Mouse (Mus musculus) heart, embryonic 10.5 days (tissue): Measurements from ENCODE around the gene Naa16. TPM values are rescaled to one million over a fixed set of nuclear protein-coding genes. Genes with fewer than 3 reads are reported as not detected.

Experiments used
- DNase-seq: peaks from one replicate; pipeline ENCODE4 v3.0.0-alpha.2; 2017; ENCODE audit warnings: low spot score
- H3K27ac ChIP-seq: fragments of 300-500 bp; sonication (generic); 2 replicates; pipeline ENCODE4 v1.5.1; 2016; ENCODE audit warnings: mild to moderate bottlenecking
- H3K27me3 ChIP-seq: fragments of 300-500 bp; sonication (generic); 2 replicates; pipeline ENCODE4 v1.6.1; 2016; ENCODE audit warnings: mild to moderate bottlenecking; ENCODE audit not compliant: poor library complexity, insufficient read depth, severe bottlenecking
- H3K36me3 ChIP-seq: fragments of 300-500 bp; sonication (generic); 2 replicates; pipeline ENCODE4 v1.6.1; 2016; ENCODE audit warnings: mild to moderate bottlenecking, moderate library complexity
- H3K4me1 ChIP-seq: fragments of 300-500 bp; sonication (generic); 2 replicates; pipeline ENCODE4 v1.6.1; 2016; ENCODE audit warnings: mild to moderate bottlenecking
- H3K4me3 ChIP-seq: fragments of 300-500 bp; sonication (generic); 2 replicates; pipeline ENCODE4 v1.5.1; 2016; ENCODE audit warnings: mild to moderate bottlenecking, moderate library complexity
- H3K9me3 ChIP-seq: fragments of 300-500 bp; sonication (generic); 2 replicates; pipeline ENCODE4 v1.6.1; 2016; ENCODE audit warnings: mild to moderate bottlenecking, moderate library complexity
- WGBS: fragments of 180-500 bp; shearing (Covaris S2); methylation state at CpG from one replicate; pipeline ENCODE4 v1.1.7; 2016; 5-methylcytosine and 5-hydroxymethylcytosine counted together
- polyA plus RNA-seq: library from polyadenylated mRNA; unstranded; fragments of >200 nt; fragmentation: Nextera tagmentation; extraction: Ambion mirVana; gene quantifications from 2 replicates; pipeline ENCODE4 v1.2.1, GENCODE M21; 2016

Gene Naa16
- polyA plus RNA-seq, 1 experiment from 2014 or later = 30.2 TPM

DNA sequence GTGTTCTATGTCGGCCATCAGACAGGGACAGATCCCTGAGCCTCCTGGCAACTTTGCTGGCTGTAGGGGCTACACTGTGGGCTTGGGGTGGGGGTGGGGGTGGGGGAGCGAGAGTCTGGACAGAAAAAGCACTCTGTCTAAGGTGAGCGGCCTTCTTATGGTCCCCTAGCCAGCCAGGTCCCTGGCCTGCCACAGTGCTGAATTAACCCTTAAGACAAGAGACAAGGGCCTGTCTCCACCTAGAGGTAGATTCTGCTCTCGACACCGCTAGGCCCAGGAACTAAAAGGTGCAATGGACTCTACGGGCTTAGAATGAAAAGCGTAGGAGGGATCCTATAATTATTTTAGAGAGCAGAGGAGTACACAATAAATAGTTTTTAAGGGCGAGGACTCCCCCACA lies 69.4 kb downstream of the Naa16 start:
- Histone ChIP-seq H3K36me3 (no peaks in the 10 kb centered on the region), H3K4me3 (no peak overlapping the region), H3K27ac (no peak overlapping the region), H3K9me3 (no peaks in the 10 kb centered on the region), H3K27me3 (no peaks in the 10 kb centered on the region), H3K4me1 (peaks cover 7% of the 10 kb centered on the region; the same call in 1 of the 2 replicates)
- WGBS = 17% methylated on average over 8 of the region's 8 CpGs
- DNase-seq = peak; percentile 76

DNA sequence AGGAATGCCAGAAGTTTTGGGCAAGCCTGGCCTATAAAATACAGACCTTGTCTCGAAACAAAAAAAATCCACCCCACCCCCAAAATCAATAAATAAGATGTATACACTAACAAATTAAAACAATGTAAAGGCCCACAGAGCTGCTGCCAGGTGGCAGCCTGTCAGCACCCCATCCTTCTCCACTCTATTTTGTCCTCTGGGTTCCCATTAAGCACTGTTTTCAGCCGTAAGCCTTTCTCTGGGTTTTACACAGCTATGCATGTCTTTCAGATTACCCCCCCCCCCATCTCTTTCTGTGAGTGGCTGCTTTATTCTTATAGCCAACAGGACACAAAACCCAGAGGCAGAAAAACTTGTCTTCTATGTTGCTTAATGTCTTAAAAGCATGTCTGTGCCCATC lies 73.0 kb downstream of the Naa16 start:
- Histone ChIP-seq H3K4me1 (peaks cover 15% of the 10 kb centered on the region; the same call in 1 of the 2 replicates), H3K36me3 (no peaks in the 10 kb centered on the region), H3K9me3 (no peaks in the 10 kb centered on the region), H3K27ac (no peak overlapping the region), H3K27me3 (no peaks in the 10 kb centered on the region), H3K4me3 (no peak overlapping the region)
- WGBS = 71% methylated on average over 2 of the region's 2 CpGs
- no peak for DNase-seq

DNA sequence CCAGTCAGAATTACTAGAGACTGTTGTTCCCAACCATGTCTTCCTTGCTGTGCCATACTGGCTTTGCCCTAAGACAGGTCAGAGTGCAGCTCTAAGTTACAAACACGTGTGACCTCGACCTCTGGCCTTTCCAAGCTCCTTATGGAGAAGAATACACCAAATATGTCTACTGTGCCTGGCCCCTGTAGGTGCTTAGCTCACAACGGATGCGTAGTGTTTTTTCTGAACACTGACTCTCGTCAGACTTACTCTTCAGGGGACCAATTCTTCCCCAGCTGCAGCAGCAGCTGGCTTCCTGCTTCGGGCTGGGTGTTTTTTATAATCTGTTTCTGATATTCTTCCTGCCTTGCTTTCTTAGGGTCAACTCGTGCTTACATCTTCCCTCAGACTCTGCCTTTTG lies 74.7 kb downstream of the Naa16 start:
- Histone ChIP-seq H3K27ac (no peak overlapping the region), H3K4me1 (peaks cover 11% of the 10 kb centered on the region; the same call in 1 of the 2 replicates), H3K36me3 (no peaks in the 10 kb centered on the region), H3K9me3 (no peaks in the 10 kb centered on the region), H3K4me3 (no peak overlapping the region), H3K27me3 (no peaks in the 10 kb centered on the region)
- DNase-seq = no peak
- 66% methylated on average over 7 of the region's 7 CpGs for WGBS

DNA sequence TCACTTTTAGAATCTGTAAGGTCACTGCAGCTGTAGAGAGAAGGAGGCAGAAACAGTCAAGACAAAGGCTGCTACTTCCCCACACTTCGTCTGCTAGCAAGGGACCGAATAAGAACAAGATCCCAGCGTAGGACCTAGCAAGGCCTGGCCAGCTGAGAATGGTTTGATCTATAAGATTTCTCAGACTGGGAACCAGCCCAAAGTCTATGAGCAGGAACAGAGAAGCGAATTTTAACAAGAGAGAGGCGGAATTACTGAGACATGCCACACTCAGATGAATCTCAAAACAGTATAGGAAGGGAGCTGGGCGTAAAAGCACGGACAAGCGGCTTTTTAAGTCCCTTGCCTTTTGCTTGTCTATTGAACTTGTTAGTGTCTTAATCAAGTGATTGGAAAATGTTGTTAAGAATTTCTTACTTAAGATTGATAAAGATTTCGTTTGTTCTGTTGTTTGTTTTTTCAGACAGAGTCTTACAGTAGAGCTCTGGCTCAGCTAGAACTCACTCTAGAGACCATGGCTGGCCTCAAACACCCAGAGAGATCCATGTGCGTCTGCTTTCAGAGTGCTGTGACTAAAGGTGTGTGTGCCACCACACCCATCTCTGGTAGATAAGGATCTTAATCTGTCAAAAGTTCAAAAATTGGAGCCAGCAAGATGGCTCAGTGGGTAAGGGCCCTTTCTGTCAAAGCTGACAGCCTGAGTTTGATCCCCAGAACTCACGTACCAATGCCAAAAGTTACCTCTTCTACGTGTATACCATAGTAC lies 76.2 kb downstream of the Naa16 start:
- DNase-seq = no peak
- no peaks in the 10 kb centered on the region for H3K36me3 ChIP-seq
- WGBS = 82% methylated on average over 12 of the region's 12 CpGs

DNA sequence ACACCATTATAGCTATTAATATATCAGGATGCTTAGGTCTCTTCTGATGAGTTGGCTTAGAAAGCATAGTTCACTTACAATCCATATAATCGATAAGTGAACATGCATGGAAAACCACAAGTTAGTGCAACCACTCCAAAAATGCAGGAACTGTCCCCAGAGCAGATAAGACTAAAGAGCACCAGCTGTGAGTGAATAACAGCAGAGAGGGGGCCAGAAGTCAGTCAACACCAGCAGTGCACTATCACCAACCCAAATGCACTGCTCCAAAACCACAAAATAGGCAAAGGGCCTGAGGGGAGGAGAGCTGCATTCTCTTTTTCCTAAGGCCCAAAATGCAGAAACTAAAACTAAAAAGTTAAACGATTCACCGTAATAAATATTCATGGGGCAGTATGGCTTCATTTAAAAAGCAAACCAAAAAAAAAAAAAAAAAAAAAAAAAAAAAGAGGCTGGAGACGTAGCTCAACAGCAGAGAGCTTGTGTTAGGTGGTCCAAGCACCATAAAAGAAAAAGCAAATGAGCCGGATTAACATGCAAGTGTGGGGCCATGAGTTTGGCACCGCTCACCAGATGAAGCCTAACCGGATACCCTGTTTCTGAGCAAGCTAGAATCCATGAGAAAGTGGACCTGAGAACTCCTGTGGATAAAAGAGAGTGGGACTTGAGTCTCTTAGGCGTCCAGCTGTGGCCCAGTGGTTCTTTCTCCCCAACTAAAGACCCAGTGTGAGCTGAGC lies 77.0 kb downstream of the Naa16 start:
- H3K27ac ChIP-seq = no peak overlapping the region

More for the DNA sequence above, 76.2 kb downstream of the Naa16 start:
- H3K4me1 ChIP-seq = peaks cover 8% of the 10 kb centered on the region; the same call in 1 of the 2 replicates
- no peaks in the 10 kb centered on the region for H3K27me3 ChIP-seq
- no peaks in the 10 kb centered on the region for H3K9me3 ChIP-seq
- no peak overlapping the region for H3K4me3 ChIP-seq
- no peak overlapping the region for H3K27ac ChIP-seq

DNA sequence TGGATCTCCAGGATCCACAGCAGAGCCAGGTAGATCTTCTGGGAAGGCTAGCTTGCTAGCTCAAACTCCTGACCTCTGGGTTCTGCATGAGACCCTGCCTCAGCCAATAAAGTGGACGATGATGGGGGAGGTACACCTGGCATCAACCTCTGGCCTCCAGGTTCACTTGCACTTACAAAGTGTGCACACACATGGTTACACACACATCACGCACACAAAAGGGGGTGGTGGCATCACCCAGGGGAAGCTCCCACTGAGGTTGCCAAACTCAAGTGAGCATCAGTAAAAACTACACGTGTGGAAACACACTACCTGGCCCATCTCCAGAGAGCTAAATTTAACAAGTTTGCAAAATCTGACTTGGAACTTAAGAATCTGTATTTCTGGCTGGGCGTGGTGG lies 77.9 kb downstream of the Naa16 start:
- no peak for DNase-seq
- Histone ChIP-seq H3K9me3 (no peaks in the 10 kb centered on the region), H3K36me3 (no peaks in the 10 kb centered on the region), H3K27me3 (no peaks in the 10 kb centered on the region), H3K27ac (no peak overlapping the region), H3K4me1 (peaks cover 17% of the 10 kb centered on the region; the same call in 1 of the 2 replicates), H3K4me3 (no peak overlapping the region)
- 77% methylated on average over 4 of the region's 4 CpGs for WGBS

More for the DNA sequence above, 77.0 kb downstream of the Naa16 start:
- no peak for DNase-seq
- WGBS = 65% methylated on average over 8 of the region's 8 CpGs
- Histone ChIP-seq H3K4me3 (no peak overlapping the region), H3K9me3 (no peaks in the 10 kb centered on the region), H3K27me3 (no peaks in the 10 kb centered on the region), H3K4me1 (peaks cover 11% of the 10 kb centered on the region; the same call in 1 of the 2 replicates), H3K36me3 (no peaks in the 10 kb centered on the region)

DNA sequence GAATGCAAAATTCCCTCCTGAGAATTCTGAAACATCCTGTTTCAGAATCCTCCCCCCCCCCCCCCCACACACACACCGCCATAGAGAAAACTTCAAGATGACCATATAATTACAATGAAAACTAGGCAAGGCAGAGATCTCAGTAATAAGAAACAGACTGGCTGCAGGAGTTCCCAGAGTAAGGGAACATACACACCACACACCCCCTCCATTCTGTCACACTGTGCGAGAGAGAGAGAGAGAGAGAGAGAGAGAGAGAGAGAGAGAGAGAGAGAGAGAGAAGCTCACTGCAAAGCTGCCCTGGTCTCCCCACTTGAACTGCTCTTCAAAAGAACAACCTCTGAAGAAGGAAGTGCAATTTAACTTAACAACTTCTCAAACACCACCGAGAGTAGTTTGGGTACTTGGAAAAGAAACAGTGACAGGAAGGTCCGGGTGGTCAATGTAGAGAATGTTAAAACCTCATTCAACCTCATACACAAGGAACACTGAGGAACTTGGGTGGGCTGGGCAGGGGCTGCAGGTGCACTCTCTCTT lies 78.6 kb downstream of the Naa16 start:
- H3K36me3 ChIP-seq = no peaks in the 10 kb centered on the region
- no peak overlapping the region for H3K4me3 ChIP-seq
- no peaks in the 10 kb centered on the region for H3K9me3 ChIP-seq
- no peak overlapping the region for H3K27ac ChIP-seq
- no peaks in the 10 kb centered on the region for H3K27me3 ChIP-seq
- H3K4me1 ChIP-seq = peaks cover 17% of the 10 kb centered on the region; the same call in 1 of the 2 replicates
- DNase-seq = no peak
- WGBS = 55% methylated on average over 4 of the region's 4 CpGs

DNA sequence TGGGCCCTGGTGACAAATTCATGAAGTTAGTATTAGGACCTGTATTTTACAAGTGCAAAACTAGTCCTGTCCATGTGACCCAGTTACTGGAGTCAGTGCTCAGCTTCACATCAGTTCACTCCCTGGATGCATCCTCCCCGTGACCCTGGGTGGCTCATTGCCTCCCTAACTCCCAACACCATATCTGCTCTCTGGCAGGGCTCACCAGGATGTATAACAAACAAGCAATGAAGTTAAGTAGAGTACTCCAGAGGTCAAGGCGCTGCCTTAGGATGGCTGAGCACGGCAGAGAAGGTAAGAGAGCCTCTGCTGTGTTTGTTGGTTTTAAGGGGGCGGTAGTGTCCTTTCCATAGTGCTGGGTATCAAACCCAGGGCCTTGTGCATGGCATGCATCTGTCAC lies 81.5 kb downstream of the Naa16 start:
- WGBS = 45% methylated on average over 4 of the region's 4 CpGs
- Histone ChIP-seq H3K27me3 (no peaks in the 10 kb centered on the region), H3K9me3 (no peaks in the 10 kb centered on the region), H3K4me1 (peaks cover 14% of the 10 kb centered on the region; the same call in 1 of the 2 replicates), H3K4me3 (no peak overlapping the region), H3K27ac (no peak overlapping the region), H3K36me3 (no peaks in the 10 kb centered on the region)
- no peak for DNase-seq

DNA sequence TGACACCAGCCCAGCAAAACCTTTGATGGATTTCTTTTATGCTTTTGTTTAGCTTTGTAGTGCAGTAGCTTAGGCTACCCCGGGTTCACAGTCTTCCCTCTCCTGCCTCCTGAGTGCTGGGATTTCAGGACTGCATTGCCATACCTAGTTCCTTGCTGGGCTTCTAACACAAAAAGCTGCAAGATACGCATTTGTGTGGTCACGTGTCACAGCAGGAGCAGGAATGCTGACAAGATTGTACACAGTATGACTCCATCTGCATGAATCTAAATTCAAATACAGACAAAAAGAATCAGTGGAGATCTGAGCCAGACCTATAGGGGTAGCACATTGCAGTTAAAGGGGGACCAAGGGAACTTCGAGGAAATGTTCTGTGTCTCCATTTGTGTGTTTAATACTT lies 82.2 kb downstream of the Naa16 start:
- Histone ChIP-seq H3K4me3 (no peak overlapping the region), H3K27me3 (peaks cover 2% of the 10 kb centered on the region; the same call in 1 of the 2 replicates), H3K4me1 (peaks cover 13% of the 10 kb centered on the region; the same call in 1 of the 2 replicates), H3K27ac (no peak overlapping the region), H3K36me3 (no peaks in the 10 kb centered on the region), H3K9me3 (no peaks in the 10 kb centered on the region)
- DNase-seq = no peak
- whole genome bisulfite sequencing = 46% methylated on average over 4 of the region's 4 CpGs

DNA sequence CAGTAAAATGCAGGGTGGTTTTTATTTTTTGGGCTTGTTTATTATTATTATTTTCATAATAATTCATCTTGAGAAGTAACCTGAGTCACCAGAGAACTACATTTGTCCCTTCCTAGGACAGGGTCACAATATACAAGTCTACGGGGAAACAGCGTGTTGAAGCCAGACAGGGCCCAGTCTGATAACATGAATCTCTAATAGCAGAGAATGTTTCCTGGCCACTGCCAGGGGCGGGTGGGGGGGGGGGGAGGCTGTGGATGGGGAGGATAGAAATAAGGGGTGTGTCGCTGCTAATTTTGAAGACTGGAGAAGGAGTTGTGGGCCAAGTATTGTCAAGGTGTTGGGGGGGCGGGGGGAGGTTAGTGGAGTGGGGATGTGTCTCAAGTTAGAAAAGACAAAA lies 82.7 kb downstream of the Naa16 start:
- WGBS = 36% methylated on average over 5 of the region's 5 CpGs
- H3K9me3 ChIP-seq = no peaks in the 10 kb centered on the region
- H3K27me3 ChIP-seq = peaks cover 6% of the 10 kb centered on the region; the same call in 1 of the 2 replicates
- H3K27ac ChIP-seq = no peak overlapping the region
- H3K4me1 ChIP-seq = 0 out of 2 replicates have a peak, but pooled peaks cover 9% of the 10 kb centered on the region
- no peaks in the 10 kb centered on the region for H3K36me3 ChIP-seq
- no peak for DNase-seq
- H3K4me3 ChIP-seq = no peak overlapping the region

DNA sequence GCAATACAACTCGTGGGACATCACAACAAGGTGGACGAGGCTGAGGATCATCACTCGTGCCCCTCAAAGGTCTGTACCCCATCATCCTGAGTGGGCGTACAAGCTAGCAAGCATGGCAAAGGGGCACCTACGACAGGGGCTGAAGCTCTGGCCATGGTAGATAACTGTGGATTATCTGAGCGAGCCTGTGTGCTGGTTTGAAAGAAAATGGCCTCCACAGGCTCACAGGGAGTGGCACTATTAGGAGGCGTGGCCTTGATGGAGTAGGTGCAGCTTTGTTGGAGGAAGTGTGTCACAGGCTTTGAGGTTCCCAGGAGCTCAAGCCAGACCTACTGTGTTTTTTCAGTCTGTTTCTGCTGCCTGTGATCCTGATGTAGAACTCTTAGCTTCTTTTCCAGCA lies 83.4 kb downstream of the Naa16 start:
- Histone ChIP-seq H3K4me1 (0 out of 2 replicates have a peak, but pooled peaks cover 9% of the 10 kb centered on the region), H3K36me3 (no peaks in the 10 kb centered on the region), H3K9me3 (no peaks in the 10 kb centered on the region), H3K27ac (no peak overlapping the region), H3K27me3 (peaks cover 14% of the 10 kb centered on the region), H3K4me3 (no peak overlapping the region)
- WGBS = 82% methylated on average over 7 of the region's 7 CpGs
- DNase-seq = no peak

DNA sequence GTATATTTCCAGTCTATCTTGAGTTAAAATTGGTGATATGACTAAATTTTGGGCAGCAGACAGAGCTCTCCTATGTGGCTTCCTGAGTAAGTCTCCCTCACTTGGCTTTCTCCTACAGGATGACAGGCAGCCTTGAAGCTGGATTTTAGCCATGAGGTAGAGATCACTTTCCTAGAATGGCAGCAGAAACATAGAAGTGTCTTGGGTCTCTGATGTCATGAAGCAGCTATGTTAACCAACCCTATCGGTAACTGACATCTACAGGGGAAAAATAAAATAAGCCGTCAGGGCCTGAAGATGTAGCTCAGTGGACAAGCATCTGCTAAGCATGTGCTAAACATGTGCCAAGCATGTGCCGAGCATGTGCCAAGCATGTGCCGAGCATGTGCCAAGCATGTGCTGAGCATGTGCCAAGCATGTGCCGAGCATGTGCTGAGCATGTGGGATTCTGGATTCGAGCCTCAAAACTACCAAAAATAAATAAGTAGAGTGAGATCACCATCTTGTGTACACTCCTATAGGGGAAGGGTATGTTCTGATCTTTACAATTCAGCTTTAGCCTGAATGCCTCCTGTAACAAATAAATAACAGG lies 85.6 kb downstream of the Naa16 start:
- 84% methylated on average over 6 of the region's 6 CpGs for WGBS
- no peak overlapping the region for H3K27ac ChIP-seq
- H3K27me3 ChIP-seq = peaks cover 26% of the 10 kb centered on the region
- H3K4me3 ChIP-seq = no peak overlapping the region
- peaks cover 28% of the 10 kb centered on the region for H3K4me1 ChIP-seq
- no peaks in the 10 kb centered on the region for H3K9me3 ChIP-seq
- H3K36me3 ChIP-seq = no peaks in the 10 kb centered on the region
- no peak for DNase-seq
